Mouse (Mus musculus) yolk sac, embryonic 10.5 days (tissue): ENCODE results near the gene Nubpl.
"Not testable (repeated sequence)": the region's sequence is repeated elsewhere in the genome, so short reads cannot be mapped to it uniquely, and the experiment has no call there.

ENCODE experiments used
- DNase-seq: peaks from one replicate; pipeline ENCODE4 v3.0.0-alpha.2; 2017; ENCODE audit warnings: low spot score

Nubpl gene

DNA sequence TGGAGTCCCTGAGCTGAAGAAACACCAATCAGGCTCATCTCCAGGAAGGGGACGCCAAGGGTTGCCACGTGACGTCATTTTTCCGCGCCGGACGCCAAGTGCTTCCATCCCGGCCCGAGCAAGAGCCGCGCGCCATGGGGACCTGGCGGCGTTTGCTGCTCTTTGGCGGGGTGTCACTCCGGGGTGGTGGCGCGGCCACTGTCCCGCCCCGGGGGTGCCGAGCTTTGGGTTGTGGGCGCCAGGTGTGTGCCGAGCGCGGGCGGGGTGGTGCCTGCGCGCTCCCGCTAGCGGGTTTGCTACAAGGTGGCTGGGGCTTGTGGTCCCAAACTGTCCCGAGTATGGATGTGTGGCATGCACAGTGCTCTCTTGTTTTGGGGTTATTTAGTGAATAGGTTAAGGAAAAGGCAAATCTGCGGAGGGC is at the start of gene Nubpl:
Nubpl (plus strand) TSS at position 88 of the 421 bp plus-strand sequence.
- DNase-seq, result peak; percentile 92

DNA sequence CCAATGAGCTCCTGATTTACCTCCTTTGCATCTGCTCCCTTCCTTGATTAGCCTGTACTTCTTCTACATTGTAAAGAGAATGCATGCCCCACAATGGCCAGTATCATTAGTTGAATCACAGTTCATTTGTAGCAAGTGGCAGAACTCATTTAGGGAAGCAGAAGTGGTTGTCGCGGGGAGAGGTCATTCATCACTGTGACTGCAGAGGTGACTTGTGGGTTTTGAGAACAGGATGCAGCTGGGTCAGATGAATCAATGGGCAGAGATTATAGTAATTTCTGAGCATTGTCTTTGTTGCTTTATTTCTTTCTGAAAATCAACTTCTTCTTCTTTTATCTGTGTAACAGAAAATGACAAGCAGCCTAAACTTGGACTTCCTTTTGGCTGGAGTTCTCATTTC is 48.2 kb upstream of the Nubpl start:
- no peak for DNase-seq

DNA sequence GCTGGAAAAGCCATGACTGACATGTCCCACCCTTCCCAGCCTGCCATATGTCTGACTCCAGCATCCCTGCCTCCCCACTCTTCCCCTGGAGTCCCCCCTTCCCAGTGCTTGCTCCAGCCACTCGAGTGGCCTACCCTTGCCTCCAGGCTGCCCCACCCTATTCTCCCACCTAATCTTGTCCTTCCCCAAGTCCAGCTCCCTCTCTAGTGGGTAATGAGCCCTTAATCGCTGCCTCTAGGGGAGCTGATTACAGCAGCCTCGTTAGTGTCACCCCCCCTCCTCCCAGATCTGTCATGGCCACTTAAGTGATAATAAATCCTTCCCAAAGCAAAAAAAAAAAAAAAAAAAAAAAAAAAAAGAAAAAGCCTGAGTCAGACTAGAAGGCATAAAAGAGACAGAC is 18.2 kb upstream of the Nubpl start:
- DNase-seq, result not testable (repeated sequence)

DNA sequence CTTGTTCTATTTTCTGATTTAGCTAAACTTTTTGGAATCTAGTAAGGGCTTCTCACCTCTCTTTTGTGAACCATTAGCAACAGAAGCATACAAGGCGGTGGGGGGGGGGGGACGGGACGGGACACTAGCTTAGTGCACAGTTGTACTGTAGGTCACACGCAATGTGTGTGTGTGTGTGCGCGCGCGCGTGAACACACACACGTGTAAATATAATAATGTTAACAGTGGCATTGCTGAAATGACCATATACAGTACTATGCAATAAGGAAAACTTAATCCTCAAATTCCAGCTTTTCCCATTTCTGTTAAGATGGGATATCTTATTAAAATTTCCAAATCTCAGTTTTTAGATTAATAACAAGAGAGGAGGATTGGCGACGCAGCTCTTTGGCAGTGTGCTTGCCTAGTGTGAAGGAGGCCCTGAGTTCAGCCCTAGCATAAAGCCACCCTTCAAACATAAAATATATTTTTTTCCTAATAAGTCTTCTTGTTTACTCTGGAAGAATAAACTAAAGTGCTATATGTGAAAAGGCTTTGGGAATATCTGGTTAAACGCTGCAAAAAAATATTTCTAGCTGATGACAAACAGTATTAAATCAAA is 388 bp upstream of the Nubpl start:
- no peak for DNase-seq

DNA sequence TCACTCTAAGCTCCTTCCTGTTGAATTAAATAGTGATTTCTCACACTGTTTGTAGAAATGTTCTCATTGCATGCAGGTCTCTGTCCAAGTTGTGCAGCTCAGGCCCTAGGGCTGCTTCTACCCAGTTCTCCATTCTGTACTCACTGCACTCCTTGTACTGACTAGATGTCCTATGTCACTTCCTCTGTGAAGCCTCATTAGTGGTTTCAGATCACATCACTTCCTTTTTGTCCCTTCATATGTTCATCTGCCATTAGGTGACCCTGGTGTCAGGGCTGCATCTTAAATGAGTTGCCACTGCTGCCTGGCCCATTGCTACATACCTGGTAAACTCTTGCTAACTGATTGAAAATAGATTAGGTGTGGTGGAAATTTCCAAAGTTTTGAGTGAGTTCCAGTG is 22.7 kb downstream of the Nubpl start:
- DNase-seq, result no peak

DNA sequence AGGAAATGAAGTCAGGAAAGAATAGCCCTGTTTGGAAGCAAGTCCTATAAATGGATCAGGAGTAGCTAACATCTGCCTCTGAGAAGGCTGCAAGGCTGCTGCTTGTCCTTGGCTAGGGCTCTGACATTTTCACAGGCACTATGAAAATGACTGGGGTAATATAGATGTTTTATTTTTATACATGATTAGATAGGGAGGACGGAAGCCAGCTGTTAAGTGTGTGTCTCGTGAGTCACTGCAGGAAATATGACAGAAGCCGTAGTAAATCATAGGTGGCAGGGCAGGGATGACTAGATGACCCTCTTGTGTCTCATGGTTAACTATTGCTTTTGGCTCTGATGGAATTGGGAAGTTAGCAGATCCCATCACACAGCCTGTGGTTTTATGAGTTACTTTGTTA is 28.9 kb downstream of the Nubpl start:
- no peak for DNase-seq

DNA sequence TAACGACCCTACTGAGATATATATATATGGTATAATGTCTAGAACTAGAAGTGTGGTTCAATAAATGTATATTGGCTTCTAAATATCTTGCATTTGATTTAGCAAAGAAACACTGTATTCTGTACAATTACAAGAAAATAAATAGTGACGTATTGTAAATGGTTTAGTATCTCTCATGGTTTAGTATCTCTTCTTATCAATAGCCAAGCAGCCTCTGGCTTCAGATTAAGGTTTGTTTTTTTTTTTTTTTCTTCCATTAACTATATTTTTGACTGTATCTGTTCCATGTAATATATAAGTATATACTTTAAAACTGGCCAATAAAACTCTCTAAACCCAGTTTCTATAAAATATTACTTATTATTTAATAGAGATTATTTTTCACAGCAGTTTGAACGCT is 31.5 kb downstream of the Nubpl start:
- DNase-seq, result no peak

DNA sequence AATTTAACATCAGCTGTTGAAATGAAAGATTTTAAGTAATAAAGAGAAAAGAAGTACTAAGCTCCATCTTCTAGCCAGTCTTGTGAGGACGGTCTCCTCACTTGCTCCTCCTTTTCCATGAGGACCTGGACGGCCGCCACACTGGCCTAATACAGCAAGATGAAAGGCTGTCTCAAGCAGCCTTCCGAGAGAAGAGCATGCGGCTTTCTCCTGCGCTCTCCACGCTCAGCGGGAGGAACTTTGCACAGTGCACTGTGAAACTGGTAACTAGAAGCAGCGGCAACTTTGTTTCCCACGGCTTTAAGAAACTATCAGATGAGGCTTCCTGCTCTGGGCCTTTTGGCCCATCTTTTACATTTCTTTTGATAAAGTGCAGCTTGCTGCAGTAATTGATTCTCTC is 34.7 kb downstream of the Nubpl start:
- no peak for DNase-seq

DNA sequence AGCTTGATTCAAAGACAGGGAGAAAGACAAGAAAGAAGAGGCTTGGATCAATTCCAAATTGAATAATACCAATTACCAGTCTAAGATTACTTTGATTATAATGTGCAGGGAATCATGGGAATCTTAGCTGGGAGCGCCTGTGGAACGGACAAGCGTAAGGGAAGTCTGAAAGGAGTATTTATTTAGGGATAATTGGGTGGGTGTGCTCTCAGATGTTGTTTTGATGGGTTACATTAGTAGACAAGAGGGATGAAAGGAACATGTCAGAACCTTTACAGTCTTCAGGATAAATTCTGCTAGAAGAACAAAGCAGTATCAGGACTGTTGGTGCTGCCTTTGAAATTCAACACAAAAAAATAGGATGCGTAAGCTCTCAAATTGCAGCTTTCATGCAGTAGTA is 40.8 kb downstream of the Nubpl start:
- DNase-seq, result no peak

DNA sequence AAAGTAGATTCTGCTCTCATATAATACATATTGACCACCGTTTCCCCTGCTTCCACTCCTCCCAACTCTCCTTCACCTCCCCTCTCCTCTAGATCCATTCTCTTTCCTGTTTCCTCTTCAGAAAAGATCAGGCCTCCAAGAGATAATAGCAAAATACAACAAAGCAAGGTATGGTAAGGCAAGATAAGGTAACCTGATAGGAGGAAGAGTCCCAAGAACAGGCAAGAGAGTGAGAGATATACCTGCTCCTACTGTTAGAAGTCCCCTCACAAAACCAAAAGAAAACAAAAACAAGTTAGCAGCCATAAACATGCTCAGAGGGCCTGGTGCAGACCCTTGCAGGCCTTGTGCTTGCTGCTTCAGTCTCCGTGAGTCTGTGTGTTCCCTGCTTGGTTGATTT is 49.1 kb downstream of the Nubpl start:
- DNase-seq, result no peak

DNA sequence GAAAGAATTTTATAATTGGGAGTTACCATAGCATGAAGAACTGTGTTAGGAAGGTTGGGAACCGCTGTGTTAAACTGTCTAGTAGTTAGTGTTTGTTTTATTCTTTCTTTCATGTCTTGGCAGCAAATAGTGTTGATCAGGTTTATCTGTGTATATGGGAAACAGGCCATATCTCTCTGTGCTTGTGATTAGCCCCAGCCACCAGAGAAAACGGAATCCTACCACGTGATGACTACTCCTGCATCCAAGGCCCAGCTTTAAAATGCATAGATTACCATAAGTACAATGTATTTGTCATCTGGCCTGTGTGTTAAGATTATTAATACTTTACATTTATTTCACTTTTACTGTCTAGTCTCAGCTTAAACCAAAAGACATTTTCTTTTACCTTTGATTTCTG is 51.9 kb downstream of the Nubpl start:
- DNase-seq, result no peak

DNA sequence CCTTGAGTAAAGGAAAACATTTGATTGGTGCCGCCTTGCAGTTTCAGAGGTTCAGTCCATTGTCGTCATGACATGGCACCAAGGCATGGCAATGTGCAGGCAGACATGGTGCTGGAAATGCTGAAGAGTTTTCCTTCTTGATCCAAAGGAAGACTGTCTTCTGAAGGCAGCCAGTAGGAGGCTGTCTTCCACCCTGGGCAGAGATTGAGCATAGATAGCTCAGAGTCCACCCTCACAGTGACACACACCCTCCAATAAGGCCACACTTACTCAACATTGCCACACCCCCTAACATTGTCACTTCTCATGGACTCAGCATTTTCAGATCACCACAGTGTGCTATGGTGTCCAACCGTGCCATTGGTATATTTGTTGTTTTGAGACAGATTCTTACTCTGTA is 54.5 kb downstream of the Nubpl start:
- DNase-seq, result no peak

DNA sequence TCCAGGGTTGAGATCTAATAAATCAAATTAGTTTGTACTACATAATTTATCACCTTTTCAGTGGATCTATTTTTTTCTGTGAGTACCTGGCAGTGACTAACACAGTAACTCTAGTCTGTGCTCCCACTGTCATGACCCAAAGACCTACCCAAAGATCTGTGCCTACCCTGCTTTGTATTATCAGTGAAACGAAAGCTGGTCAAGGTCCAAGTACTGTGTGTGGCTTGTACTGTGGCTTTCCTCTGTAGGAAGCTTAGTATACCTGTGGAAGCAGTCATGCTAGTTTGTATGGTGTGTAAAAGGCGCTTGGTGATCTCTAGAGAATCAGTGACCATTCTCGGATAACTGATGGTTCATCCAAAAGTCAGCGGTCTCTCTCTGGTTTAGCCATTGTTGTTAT is 57.4 kb downstream of the Nubpl start:
- no peak for DNase-seq

DNA sequence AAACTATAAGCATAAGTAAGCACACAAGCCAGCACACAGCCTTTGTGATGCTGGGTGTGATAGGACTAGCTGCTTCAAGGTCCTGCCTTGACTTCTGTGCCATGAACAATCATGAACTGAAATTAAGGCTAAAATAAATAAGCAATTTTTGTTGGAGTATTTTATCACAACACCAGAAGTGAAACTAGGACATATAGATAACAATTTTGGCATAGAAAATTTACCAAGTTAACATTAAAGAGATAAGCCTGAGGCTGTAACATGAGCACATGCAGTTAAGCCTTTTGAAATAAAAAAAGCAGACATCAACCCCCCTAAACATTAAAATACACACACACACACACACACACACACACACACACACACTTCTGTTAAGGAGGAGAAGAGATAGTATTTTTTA is 66.9 kb downstream of the Nubpl start:
- DNase-seq, result no peak

DNA sequence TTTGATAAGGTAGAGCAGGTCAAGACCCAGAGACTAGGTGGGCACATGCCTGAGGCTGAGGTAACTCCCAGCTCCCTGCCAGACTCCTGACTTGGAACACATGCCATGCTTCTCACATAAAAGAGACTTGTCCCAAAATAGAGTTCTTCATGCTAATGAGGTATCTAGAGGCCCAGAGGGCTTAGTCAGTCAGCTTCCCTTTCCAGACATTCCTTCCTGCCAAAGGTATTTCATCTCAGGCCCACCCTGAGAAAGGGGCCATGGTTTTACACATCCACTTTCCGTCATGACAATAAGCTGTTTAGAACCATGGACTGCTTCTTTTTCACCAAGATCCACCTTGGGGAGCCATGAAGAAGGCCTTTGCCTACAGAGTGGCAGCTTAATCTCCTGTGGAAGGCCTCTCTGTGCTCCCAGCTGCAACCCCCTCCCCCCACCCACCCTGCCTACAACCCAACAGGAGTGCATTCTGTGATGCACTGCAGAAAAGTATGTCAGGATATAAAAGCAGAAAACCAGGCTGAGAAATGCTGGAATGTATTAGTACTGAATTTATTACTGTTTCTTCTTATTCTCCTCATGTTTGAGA is 88.8 kb downstream of the Nubpl start:
- no peak for DNase-seq

DNA sequence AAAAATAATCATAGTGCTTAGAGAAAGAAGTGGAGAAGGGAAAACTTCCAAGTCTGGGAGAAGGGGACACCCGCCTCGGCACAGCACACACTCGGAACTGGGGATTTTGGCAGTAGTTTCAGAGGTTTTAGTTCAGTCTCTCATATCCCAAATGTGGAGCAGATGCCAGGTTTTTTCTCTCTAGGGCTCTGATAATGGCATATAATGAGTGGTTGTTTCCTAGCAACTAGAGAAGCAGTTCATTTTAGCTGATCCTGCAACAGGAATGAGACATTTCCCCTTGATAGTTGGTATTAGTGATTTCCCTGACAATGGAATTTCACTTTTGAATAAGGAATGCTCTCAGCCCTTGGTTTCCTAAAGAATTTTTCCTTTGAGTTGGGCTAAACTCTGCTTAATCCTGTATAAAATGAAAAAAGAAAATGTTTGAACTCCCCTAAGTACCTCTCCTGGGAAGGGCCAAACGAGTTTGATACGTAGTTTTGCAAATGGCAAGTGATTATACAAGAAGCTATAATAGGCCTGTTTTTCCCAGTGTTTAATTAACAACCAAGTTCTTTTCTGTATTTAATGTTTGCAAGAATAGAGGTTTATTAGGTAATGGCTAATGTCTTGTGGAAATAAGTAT is 89.5 kb downstream of the Nubpl start:
- DNase-seq, result no peak

DNA sequence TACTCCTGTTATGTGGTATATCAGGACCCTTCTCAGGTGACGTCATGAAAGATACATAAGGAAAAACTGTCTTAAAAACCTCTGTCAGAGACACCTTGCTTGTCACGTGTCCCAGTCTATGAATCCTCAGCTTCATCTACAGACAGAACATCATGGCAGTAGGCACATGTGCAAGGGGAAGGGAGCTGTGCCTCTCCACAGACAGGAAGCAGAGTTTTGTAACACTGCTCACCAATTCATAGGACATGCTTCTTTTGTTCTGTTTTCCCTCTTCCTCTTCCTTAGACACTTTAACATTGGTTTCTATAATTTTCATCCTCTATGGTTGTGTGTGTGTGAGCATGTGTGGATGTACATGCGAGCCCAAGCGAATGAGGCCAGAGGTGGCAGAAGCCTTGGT is 100.9 kb downstream of the Nubpl start:
- no peak for DNase-seq

DNA sequence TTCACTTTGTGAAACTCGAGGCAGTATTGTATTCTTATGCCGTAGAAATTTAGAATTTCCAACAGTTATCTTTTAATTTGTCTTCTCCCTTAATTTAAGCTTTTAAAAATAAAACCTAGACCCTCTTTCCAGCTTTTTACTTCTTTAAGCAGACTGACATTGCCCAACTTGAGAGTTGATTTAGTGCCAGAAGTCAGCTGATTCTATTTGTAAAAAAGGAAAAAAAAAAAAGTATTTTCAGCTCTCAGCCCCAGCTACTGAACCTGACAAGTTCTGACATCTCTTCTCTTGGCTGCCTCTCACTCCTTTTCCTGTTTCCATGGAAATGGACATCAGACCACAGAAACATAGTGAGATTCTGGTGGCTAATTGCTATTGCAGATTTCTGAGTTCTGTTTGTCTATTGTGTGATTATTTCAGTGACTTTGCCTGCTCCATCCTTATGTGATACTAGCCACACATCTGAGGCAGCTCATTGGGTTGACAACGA is 111.6 kb downstream of the Nubpl start:
- no peak for DNase-seq

DNA sequence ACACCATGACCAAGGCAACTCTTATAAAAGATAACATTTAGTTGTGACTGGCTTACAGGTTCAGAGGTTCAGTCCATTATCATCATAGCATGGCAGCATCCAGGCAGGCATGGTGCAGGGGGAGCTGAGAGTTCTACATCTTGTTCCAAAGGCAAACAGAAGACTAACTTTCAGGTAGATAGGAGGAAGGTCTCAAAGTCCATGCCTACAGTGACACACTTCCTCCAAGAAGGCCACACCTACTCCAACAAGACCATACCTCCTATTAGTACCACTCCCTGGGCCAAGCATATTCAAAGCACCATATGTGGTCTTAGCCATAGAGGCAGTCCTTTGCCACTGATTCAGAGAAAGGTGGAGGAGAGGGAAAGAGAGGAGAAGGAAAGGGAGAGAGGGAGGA is 113.6 kb downstream of the Nubpl start:
- no peak for DNase-seq

DNA sequence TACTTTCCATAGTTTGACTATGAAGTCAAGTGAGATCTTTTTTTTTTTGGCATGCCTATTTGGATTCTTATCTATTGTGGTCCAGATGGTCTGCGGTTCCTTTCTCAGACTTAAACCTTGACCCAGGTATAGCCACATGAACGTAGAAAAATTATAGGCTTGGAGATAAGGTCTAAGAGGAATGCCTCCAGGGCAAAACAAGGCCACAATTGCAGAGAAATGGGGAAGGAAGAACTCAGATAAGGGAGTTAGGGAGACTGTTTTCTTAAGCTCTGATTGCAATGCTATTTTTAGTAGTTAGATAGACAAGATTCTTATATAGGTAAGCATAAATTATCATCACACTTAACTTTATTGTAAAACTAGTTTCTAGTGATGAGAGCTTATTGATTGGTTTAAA is 117.3 kb downstream of the Nubpl start:
- no peak for DNase-seq

DNA sequence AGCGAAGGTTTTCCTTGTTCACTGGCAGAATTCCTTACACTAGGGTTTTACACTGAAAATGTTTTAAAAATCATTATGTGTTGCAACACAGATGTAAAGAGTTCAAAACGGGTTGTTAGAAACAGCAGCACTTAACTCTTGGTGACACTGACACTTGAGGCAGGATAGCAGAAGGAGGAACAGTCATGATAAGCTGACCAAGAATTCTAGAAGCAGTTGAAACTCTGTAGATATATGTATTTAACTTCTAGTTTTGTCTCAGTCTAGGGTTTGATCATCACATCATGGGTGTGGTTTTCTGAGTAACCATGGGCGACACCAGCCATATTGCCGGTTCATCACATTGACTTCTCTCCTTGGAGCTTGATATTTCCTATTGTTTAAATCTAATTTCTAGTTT is 127.4 kb downstream of the Nubpl start:
- DNase-seq, result no peak

DNA sequence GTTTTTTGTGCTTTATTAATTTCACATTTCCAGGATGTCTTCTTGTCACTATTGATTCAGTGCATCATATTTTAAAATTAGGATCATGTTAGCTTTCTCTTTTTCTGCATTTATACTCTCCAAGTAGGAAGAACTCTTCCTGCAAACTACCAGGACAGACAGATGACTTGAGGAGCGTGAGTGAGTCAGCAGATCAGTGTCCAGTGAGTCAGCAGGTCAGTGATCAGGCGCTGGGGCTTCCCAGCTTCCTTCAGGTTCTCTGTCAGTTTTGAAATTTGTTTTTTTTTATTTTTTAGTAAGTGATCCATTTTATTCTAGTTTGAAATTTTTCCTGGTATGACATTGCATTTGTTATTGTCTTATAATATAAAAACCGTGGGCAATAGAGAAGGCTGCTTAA is 131.2 kb downstream of the Nubpl start:
- DNase-seq, result no peak

DNA sequence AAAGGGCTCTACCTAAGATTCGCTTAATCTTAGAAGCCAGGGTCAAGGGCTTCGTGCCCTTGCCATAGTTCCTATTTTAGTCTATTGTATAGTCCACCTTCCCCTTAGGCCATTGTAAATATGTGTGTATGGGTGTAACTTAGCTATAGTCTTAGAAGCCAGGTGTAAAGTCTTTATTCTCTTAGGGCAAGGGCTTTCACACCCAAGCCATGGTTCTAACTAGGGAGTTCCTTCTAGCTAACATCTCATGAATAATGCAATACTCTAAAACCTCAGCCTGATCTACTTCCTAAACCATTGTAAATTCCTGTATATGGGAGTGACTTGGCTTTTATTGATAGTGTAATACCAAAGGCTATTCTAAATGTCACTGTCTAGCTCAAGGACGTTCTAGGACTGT is 134.4 kb downstream of the Nubpl start:
- DNase-seq, result not testable (repeated sequence)

DNA sequence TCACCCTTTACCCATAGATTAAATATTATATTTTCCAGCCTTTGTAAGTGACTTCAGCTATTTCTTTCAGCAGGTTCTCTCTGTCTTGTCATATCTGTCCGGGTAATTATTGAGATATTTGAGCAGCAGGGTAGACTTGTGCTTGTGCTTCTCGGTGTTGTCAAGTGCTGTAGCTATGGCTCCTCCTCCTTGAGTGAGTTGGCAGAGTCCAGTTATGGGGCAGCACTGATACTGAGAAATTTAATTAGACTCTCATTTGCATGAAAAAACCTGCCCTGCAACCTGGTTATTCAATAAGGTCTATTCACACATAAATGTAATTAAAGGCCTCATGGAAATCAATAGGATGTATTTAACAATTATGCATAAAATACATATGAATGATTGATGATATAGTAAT is 145.2 kb downstream of the Nubpl start:
- DNase-seq, result no peak
